Mouse (Mus musculus): ENCODE measurements at regions not wholly inside any gene's neighbourhood (a gene's known extent, or its start where the extent isn't known, plus 50 kb on each side); places are given as distances from the start of the nearest gene placed in this dataset.

DNA sequence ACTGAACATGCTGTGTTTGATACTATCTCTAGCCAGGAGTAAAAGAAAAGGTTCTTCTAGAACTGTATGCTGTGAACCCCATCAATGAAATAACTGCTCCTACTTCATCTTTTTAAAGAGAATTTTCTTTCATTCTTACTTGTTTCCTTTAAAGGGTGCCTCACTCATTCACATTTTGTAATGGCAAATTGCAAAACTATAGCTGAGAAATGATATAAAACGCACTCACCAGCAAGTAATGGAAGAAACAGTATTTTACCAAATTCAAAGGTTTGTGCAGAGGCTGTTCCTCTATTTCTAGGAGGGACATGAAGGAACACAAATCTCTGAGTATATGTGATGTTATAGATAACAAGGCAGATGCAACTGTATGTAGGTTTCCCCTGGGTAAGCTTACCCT, 183.4 kb downstream of the Gm11146 start:
- WGBS = 88% methylated on average over 1 of the region's 1 CpGs
- H3K4me1 ChIP-seq (replicated peaks) = peaks cover 17% of the 10 kb centered on the region
- H3K4me3 ChIP-seq = no peak overlapping the region
- no peak overlapping the region for H3K9ac ChIP-seq
- no peaks in the 10 kb centered on the region for H3K9me3 ChIP-seq (replicated peaks)
- no peak for ATAC-seq (replicated peaks; ENCODE audit: insufficient number of reproducible peaks, insufficient read depth, low FRiP score, low read depth)
- no peaks in the 10 kb centered on the region for H3K27me3 ChIP-seq
- H3K27ac ChIP-seq = no peak overlapping the region
- H3K4me2 ChIP-seq = no peak overlapping the region
- no peaks in the 10 kb centered on the region for H3K36me3 ChIP-seq

DNA sequence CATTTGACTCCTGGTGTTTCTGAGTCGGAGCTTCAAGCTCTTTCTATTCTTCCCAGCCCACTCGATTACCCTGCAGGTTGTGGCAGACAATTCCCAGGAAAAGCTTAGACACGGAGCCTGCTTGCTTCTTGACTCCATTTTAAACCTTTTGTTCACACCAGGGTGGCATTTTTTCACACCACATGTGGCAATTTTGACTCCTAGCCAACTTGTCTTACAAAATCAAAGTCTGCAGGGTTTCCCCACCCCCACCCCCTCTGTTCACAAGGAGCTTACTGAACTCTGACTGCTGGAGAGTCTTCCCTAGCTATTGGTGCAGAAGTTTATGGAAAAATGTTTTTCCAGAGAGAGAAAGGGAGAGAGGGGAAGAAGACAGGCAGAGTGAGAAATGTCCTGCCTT, 184.1 kb downstream of the Gm11146 start:
- no peaks in the 10 kb centered on the region for H3K9me3 ChIP-seq (replicated peaks)
- no peak for ATAC-seq (replicated peaks; ENCODE audit: insufficient number of reproducible peaks, insufficient read depth, low FRiP score, low read depth)
- no peak overlapping the region; the same call in 1 of the 2 replicates for H3K4me3 ChIP-seq
- no peak overlapping the region for H3K9ac ChIP-seq
- H3K27ac ChIP-seq = peak overlapping the region; percentile 23; the same call in 1 of the 2 replicates
- peaks cover 17% of the 10 kb centered on the region for H3K4me1 ChIP-seq (replicated peaks)
- no peaks in the 10 kb centered on the region for H3K27me3 ChIP-seq
- H3K36me3 ChIP-seq = no peaks in the 10 kb centered on the region
- H3K4me2 ChIP-seq = peak overlapping the region; percentile 49
- 6% methylated on average over 3 of the region's 3 CpGs for WGBS

DNA sequence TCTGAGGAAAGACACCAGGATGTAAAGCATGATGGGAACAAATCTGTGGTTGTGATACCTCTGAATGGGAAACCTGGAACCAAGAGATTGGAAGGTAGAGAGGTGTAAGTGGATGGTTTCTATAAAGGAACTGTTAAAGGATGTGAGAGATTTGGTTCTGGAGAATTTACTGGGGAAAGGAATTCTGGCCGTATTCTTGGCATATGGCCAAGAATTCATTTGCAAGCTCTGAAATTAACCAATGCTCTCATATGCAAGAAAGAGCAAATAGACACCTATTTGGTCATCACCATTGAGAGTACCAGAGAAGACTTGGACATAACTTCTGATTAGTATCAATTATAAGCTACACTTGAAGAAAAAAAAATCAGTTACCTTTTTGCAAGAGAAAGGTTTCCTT, 187.3 kb downstream of the Gm11146 start:
- H3K27me3 ChIP-seq = no peaks in the 10 kb centered on the region
- no peak overlapping the region for H3K4me3 ChIP-seq
- H3K4me2 ChIP-seq = no peak overlapping the region
- 31% methylated on average over 1 of the region's 1 CpGs for WGBS
- H3K36me3 ChIP-seq = no peaks in the 10 kb centered on the region
- no peak for ATAC-seq (replicated peaks; ENCODE audit: insufficient number of reproducible peaks, insufficient read depth, low FRiP score, low read depth)
- peaks cover 12% of the 10 kb centered on the region; the same call in 1 of the 2 replicates for H3K4me1 ChIP-seq (replicated peaks)
- H3K9me3 ChIP-seq (replicated peaks) = no peaks in the 10 kb centered on the region
- no peak overlapping the region for H3K9ac ChIP-seq
- no peak overlapping the region for H3K27ac ChIP-seq

DNA sequence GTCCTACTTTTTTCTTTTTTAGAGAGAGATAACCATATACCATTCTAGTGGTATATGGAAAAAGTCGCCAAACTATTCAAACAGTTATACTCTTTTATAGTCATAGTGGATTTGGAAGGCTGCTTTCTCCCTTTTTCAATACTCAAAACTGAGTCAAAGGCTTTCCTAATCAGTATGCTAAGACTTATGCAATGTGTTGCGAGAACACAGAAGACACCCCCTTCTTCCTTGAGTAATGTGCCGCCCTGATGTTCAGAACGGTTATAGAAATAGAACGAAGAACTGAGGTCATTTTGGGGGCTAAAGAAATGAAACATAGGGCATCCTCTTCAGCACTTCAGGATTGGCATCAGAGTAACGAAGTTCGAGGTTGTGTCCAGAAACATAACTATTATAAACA, 192.7 kb downstream of the Gm11146 start:
- no peak for ATAC-seq (replicated peaks; ENCODE audit: insufficient number of reproducible peaks, insufficient read depth, low FRiP score, low read depth)
- Histone ChIP-seq H3K4me1 (replicated peaks) (0 out of 2 replicates have a peak, but pooled peaks cover under 1% of the 10 kb centered on the region), H3K4me2 (no peak overlapping the region), H3K9me3 (replicated peaks) (no peaks in the 10 kb centered on the region), H3K4me3 (no peak overlapping the region), H3K9ac (no peak overlapping the region), H3K27me3 (no peaks in the 10 kb centered on the region), H3K36me3 (no peaks in the 10 kb centered on the region), H3K27ac (no peak overlapping the region)
- 91% methylated on average over 7 of the region's 7 CpGs for WGBS

DNA sequence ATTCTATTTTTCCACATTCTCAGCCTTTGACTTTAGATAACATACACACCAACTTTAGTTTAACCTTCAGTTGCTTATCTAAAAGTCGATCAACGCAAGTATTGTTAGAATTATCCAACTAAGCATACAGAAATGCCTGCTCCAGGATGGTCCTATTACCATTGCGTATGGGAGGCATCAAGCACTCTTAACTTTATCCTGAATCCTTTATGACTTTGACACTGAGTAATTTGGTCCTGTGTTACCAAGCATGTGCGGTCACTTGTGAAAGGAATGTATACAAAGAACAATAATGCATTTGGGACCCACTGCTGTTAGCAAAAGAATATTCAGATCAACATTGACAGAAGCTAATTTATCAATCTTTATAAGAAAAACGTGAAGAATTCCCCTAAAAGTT, 194.9 kb downstream of the Gm11146 start:
- Histone ChIP-seq H3K4me2 (no peak overlapping the region), H3K36me3 (no peaks in the 10 kb centered on the region), H3K9ac (no peak overlapping the region)

DNA sequence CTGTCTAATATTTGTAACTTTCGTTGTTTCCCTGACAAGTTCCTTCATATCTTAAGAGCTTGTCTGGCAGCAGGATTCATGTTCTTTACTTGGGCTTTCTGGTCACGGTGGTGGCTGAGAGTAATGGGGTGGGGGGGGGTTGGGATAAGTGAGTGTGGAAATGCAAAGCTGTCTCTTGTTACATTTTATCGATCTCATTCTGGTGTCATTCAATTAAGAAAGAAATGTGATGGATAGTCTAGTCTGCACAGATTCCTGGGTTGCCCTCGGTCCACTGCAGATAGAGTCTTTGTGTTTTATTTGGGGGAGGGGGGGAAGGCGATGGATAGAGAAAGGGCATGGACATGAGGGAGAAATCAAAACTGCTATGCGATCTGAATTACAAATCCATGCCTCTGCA, 196.0 kb downstream of the Gm11146 start:
- Histone ChIP-seq H3K27ac (no peak overlapping the region), H3K36me3 (no peaks in the 10 kb centered on the region), H3K9ac (no peak overlapping the region), H3K4me1 (replicated peaks) (peaks cover 3% of the 10 kb centered on the region), H3K4me3 (no peak overlapping the region), H3K4me2 (no peak overlapping the region), H3K27me3 (no peaks in the 10 kb centered on the region), H3K9me3 (replicated peaks) (no peaks in the 10 kb centered on the region)
- 54% methylated on average over 6 of the region's 6 CpGs for WGBS
- ATAC-seq (replicated peaks; ENCODE audit: insufficient number of reproducible peaks, insufficient read depth, low FRiP score, low read depth) = no peak

More for the DNA sequence above, 194.9 kb downstream of the Gm11146 start:
- Histone ChIP-seq H3K27ac (no peak overlapping the region), H3K9me3 (replicated peaks) (no peaks in the 10 kb centered on the region), H3K27me3 (no peaks in the 10 kb centered on the region), H3K4me3 (no peak overlapping the region), H3K4me1 (replicated peaks) (no peaks in the 10 kb centered on the region)
- 83% methylated on average over 5 of the region's 5 CpGs for WGBS
- no peak for ATAC-seq (replicated peaks; ENCODE audit: insufficient number of reproducible peaks, insufficient read depth, low FRiP score, low read depth)

DNA sequence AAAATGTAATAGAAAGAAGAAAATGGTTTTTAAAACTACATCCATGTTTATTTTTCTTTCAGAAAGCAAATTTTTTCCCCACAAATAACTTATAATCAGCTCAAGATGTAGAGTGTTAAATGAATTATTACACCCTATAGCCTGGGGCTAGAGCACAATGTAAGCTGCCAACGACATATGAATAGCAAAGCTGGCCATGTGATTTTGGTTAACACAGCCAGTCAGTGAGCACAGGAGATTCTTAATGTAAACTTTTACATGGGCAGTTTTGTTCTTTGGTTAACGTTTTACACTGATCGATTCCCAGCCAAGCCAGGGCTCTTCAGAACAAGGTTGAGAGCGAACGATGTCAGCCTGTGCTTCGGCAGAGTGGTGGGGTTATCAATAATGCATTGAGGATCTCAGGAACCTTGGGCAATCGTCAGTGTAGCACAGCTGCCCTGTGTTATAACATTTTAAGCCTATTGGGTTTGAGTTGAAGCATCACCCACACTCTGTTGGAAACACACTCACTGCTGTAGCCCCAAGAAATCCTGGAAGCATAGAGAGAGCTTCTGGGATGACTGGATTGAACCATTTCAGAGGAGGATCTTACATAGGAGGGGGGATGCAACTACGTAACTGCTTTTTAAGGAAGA, 196.6 kb downstream of the Gm11146 start:
- no peak overlapping the region for H3K9ac ChIP-seq
- no peaks in the 10 kb centered on the region for H3K27me3 ChIP-seq
- no peaks in the 10 kb centered on the region for H3K9me3 ChIP-seq (replicated peaks)
- no peak for ATAC-seq (replicated peaks; ENCODE audit: insufficient number of reproducible peaks, insufficient read depth, low FRiP score, low read depth)
- 71% methylated on average over 8 of the region's 8 CpGs for WGBS
- no peaks in the 10 kb centered on the region for H3K36me3 ChIP-seq
- no peak overlapping the region for H3K27ac ChIP-seq
- H3K4me1 ChIP-seq (replicated peaks) = peaks cover 7% of the 10 kb centered on the region
- no peak overlapping the region for H3K4me2 ChIP-seq
- no peak overlapping the region for H3K4me3 ChIP-seq

DNA sequence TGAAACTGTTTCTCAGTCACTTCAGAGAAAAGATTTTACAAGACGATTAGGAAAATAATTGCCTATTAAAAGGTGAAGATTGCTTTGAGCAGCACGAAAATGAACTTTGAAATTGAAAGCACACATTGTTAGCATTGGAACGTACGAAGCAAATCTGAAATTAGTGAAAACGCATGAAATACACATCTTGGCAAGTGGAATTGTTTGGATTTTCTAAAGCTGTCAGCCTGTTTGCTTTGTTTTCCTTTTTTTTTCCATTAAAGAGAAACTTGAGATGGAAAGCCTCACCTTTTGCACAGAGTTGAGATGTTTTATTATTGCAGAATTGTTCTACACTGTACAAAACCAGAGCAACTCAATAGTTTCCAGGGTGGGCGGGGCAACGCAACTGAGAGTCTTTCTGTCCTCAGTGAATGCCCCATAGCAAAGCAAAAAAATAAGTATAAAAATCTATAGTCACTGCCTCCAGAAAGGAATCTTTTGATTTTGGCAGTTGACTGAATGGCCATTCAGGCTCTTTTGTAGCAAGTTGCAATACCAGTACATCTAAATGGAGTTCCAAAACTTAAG, 199.1 kb downstream of the Gm11146 start:
- Histone ChIP-seq H3K9ac (no peak overlapping the region), H3K27me3 (no peaks in the 10 kb centered on the region), H3K4me1 (replicated peaks) (peaks cover 13% of the 10 kb centered on the region), H3K4me2 (no peak overlapping the region), H3K36me3 (no peaks in the 10 kb centered on the region), H3K9me3 (replicated peaks) (no peaks in the 10 kb centered on the region), H3K4me3 (no peak overlapping the region), H3K27ac (no peak overlapping the region)
- 84% methylated on average over 7 of the region's 7 CpGs for WGBS
- no peak for ATAC-seq (replicated peaks; ENCODE audit: insufficient number of reproducible peaks, insufficient read depth, low FRiP score, low read depth)

DNA sequence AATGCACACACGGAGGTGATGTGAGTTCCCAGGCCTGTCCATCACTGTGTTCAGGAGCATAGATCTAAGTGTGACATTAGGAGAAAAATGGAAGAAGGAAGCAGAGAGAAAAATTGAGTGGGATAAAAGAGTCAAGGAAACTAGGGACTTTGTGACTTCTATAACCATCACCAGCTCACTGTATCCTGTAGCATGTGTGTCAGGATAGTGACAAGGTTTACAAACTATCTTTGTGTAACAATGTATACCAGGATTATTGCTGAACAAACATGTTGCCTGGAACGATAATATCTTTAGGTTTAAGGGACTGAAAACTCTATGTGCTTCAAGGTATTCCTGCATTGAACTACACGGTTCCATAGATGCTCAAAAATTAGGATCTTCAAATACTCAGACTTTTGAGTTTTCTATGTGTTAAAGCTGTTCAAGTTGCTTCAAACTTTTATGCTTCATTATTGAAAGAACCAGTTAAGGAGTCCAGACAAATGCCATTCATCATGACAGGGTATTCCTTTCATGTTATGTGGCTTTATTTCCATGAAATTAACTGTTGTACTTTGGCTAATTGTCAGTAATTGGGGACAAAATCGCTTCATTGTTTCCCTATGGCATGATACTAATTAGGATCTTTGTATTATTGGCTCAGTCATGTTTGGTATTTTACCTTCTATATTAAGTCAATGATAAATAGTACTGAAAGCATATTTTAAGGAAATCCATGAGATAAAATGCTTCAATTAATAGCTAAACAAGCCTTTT, 200.5 kb downstream of the Gm11146 start:
- peak overlapping the region; percentile 32; the same call in 1 of the 2 replicates for H3K27ac ChIP-seq

DNA sequence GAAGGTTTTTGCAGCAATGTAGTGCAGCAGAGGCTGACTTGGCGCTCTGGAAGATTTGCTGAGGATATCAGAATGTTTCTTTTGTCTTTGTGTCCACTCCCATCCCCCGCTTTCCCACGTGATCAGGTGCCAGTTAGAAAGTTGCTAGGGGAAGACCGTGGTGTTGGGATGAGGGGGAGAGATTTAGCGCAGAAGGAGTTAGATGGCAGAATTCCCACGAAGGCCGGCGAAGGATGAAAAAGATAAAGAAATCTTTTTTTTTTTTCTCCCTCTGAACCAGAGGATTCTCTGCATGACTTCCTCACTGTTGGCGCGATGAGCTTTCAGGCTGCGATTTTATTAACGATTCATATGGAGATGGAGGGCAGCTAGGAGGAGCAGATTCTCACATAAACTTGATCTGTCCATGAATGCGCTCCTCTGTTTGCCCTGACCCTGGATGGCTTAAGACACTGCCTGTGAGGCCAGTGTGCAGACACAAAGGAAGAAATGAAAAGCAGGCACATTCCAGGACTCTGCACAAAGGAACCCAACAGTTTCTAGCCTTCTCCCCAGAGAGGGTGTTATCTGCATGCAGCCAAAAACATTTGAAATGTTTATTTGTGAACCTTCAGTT, 201.5 kb downstream of the Gm11146 start:
- H3K27ac ChIP-seq = peak overlapping the region; percentile 32
- H3K4me1 ChIP-seq (replicated peaks) = peaks cover 13% of the 10 kb centered on the region
- peak overlapping the region; percentile 59 for H3K4me2 ChIP-seq
- peak overlapping the region; percentile 47 for H3K4me3 ChIP-seq
- peak overlapping the region; percentile 40 for H3K9ac ChIP-seq
- H3K9me3 ChIP-seq (replicated peaks) = no peaks in the 10 kb centered on the region
- 5% methylated on average over 13 of the region's 13 CpGs for WGBS
- no peaks in the 10 kb centered on the region for H3K36me3 ChIP-seq
- ATAC-seq (replicated peaks; ENCODE audit: insufficient number of reproducible peaks, insufficient read depth, low FRiP score, low read depth) = no peak
- H3K27me3 ChIP-seq = no peaks in the 10 kb centered on the region

More for the DNA sequence above, 200.5 kb downstream of the Gm11146 start:
- 64% methylated on average over 4 of the region's 4 CpGs for WGBS
- Histone ChIP-seq H3K9me3 (replicated peaks) (no peaks in the 10 kb centered on the region), H3K4me2 (peak overlapping the region; percentile 59), H3K36me3 (no peaks in the 10 kb centered on the region), H3K9ac (no peak overlapping the region), H3K27me3 (no peaks in the 10 kb centered on the region), H3K4me1 (replicated peaks) (peaks cover 13% of the 10 kb centered on the region), H3K4me3 (peak overlapping the region; percentile 47; the same call in 1 of the 2 replicates)
- ATAC-seq (replicated peaks; ENCODE audit: insufficient number of reproducible peaks, insufficient read depth, low FRiP score, low read depth) = no peak

DNA sequence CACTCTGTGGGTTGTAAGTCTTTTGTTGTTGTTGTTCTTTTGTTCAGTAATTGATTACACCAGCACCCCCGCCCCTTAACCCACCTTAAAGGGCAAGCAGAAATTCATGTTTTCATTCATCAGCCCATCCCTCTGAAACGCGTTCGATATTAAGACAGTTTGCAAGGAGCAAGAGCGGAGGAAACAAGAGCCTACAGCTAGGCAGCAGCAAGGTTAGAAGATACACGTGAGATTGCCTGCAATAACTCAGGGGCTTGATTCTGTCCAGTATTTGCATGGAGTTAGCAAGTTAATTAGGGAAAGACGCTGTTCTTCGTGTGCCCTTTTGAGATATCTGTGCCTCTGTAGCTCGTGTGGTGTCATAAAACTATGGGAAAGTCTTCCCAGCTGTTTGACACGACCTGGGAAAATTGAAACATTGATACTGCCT, 202.0 kb downstream of the Gm11146 start:
- Histone ChIP-seq H3K4me2 (peak overlapping the region; percentile 59), H3K36me3 (no peaks in the 10 kb centered on the region), H3K9ac (peak overlapping the region; percentile 40), H3K27me3 (no peaks in the 10 kb centered on the region), H3K4me3 (peak overlapping the region; percentile 47), H3K4me1 (replicated peaks) (peaks cover 13% of the 10 kb centered on the region), H3K9me3 (replicated peaks) (no peaks in the 10 kb centered on the region), H3K27ac (peak overlapping the region; percentile 32)
- no peak for ATAC-seq (replicated peaks; ENCODE audit: insufficient number of reproducible peaks, insufficient read depth, low FRiP score, low read depth)
- WGBS = 16% methylated on average over 10 of the region's 10 CpGs
